Mouse (Mus musculus): ENCODE results near the gene Gm42372.

The Gm42372 gene

GRCm38 (mm10) chr7:16982859-16983568, at the start of gene Gm42372:
TSS of gene Gm42372 (plus strand) at chr7:16983086.
- DNase-seq = peak; percentile 88 to 90

- DNase-seq = peak; percentile 42 to 78
Measured at GRCm38 (mm10) chr7:16937312-16937711, 45.6 kb upstream of the Gm42372 start.

GRCm38 (mm10) chr7:16938117-16938791, 44.6 kb upstream of the Gm42372 start:
- DNase-seq = peak; percentile 80 to 81

GRCm38 (mm10) chr7:16940292-16940691, 42.6 kb upstream of the Gm42372 start:
- DNase-seq = no peak

- DNase-seq = peak in 1 of 2 experiments; percentile 22
Measured at GRCm38 (mm10) chr7:16942861-16943260, 40.0 kb upstream of the Gm42372 start.

- DNase-seq = peak; percentile 95
Measured at GRCm38 (mm10) chr7:16944061-16944807, 38.7 kb upstream of the Gm42372 start, which contains the start of gene Pnmal2. TSS of gene Pnmal2 (plus strand) at chr7:16944682.

- DNase-seq = peak in 1 of 2 experiments; percentile 67
Measured at GRCm38 (mm10) chr7:16944808-16945315, 38.0 kb upstream of the Gm42372 start.

- peak; percentile 70 to 79 for DNase-seq
Measured at GRCm38 (mm10) chr7:16945419-16945818, 37.5 kb upstream of the Gm42372 start.

GRCm38 (mm10) chr7:16946441-16947348, 36.2 kb upstream of the Gm42372 start:
- DNase-seq = peak; percentile 83 to 86

GRCm38 (mm10) chr7:16947349-16947895, 35.5 kb upstream of the Gm42372 start:
- peak; percentile 60 to 68 for DNase-seq

GRCm38 (mm10) chr7:16947959-16948361, 34.9 kb upstream of the Gm42372 start:
- DNase-seq = peak; percentile 61 to 74

- DNase-seq = peak; percentile 37 to 57
Measured at GRCm38 (mm10) chr7:16948923-16949458, 33.9 kb upstream of the Gm42372 start.

- DNase-seq = peak; percentile 93 to 94
Measured at GRCm38 (mm10) chr7:16949908-16950841, 32.7 kb upstream of the Gm42372 start.

- peak; percentile 88 to 89 for DNase-seq
Measured at GRCm38 (mm10) chr7:16950861-16951635, 31.8 kb upstream of the Gm42372 start.

- DNase-seq = peak; percentile 38 to 45
Measured at GRCm38 (mm10) chr7:16953776-16954175, 29.1 kb upstream of the Gm42372 start.

- DNase-seq = no peak
Measured at GRCm38 (mm10) chr7:16955712-16956111, 27.2 kb upstream of the Gm42372 start.

GRCm38 (mm10) chr7:16956410-16957265, 26.2 kb upstream of the Gm42372 start:
- DNase-seq = peak in 1 of 2 experiments; percentile 44

- DNase-seq = peak; percentile 96
Measured at GRCm38 (mm10) chr7:16959539-16960187, 23.2 kb upstream of the Gm42372 start, which contains the start of gene Pnmal1. TSS of gene Pnmal1 (plus strand) at chr7:16959679.

All from cerebellum, postnatal 14 days (tissue).